Mouse (Mus musculus): ENCODE results near the gene Rnf123. TPM values are rescaled to one million over a fixed set of nuclear protein-coding genes. Genes with fewer than 3 reads are reported as not detected.

Gene Rnf123
- polyA plus RNA-seq, 1 experiment from 2014 or later, result 37.5 TPM

GRCm38 (mm10) chr9:108121170-108121969, 38.2 kb upstream of the Rnf123 start:
- H3K27me3 ChIP-seq (replicated peaks; ENCODE audit: control insufficient read depth, insufficient read depth, low read length), result no peaks in the 10 kb centered on the region

DNA sequence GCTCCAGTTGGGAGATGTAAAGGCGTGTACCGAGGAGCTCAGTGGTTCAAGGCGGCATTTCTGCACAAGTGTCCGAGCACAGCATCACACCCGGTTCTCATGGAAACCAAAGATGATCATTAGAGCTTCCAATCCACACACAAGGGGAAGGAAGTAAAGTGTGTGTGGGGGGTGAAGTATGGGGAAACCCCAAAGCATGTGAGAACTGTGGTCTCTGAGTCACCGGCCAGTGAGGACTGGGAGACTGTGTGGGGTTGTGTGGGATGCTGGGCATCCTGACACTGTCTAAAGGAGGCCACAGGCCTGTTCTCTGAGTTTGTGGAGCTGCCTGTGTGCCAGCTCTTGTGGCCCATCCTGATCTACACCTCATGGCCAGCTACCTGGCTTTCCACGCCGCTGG, 37.5 kb upstream of the Rnf123 start:
- H3K9me3 ChIP-seq (replicated peaks; ENCODE audit: control insufficient read depth, low read length), result no peaks in the 10 kb centered on the region
- ATAC-seq (no peak), DNase-seq (ENCODE audit: low spot score) (no peak)
- H3K4me2 ChIP-seq (ENCODE audit: low read length), result no peak overlapping the region
- H3K36me3 ChIP-seq (ENCODE audit: control insufficient read depth, insufficient read depth, low read length), result peaks cover 16% of the 10 kb centered on the region
- no peaks in the 10 kb centered on the region for H3K27me3 ChIP-seq (replicated peaks; ENCODE audit: control insufficient read depth, insufficient read depth, low read length)
- H3K9ac ChIP-seq (ENCODE audit: low read length), result no peak overlapping the region
- no peak overlapping the region for H3K4me3 ChIP-seq (ENCODE audit: low read depth, low read length)
- no peak overlapping the region for H3K27ac ChIP-seq (ENCODE audit: low read depth, low read length)
- no peaks in the 10 kb centered on the region for H3K4me1 ChIP-seq (ENCODE audit: control insufficient read depth, insufficient read depth, low read length)
- WGBS, result 91% methylated on average over 8 of the region's 8 CpGs

More at GRCm38 (mm10) chr9:108121170-108121969, 38.2 kb upstream of the Rnf123 start:
- DNase-seq (ENCODE audit: low spot score) (no peak), ATAC-seq (no peak)
- WGBS, result 92% methylated on average over 10 of the region's 10 CpGs
- no peaks in the 10 kb centered on the region for H3K9me3 ChIP-seq (replicated peaks; ENCODE audit: control insufficient read depth, low read length)
- no peak overlapping the region for H3K4me3 ChIP-seq (ENCODE audit: low read depth, low read length)
- H3K36me3 ChIP-seq (ENCODE audit: control insufficient read depth, insufficient read depth, low read length), result peaks cover 16% of the 10 kb centered on the region
- no peaks in the 10 kb centered on the region for H3K4me1 ChIP-seq (ENCODE audit: control insufficient read depth, insufficient read depth, low read length)
- H3K9ac ChIP-seq (ENCODE audit: low read length), result no peak overlapping the region
- no peak overlapping the region for H3K4me2 ChIP-seq (ENCODE audit: low read length)
- H3K27ac ChIP-seq (ENCODE audit: low read depth, low read length), result no peak overlapping the region

GRCm38 (mm10) chr9:108119891-108120411, 36.8 kb upstream of the Rnf123 start:
- Histone ChIP-seq H3K27me3 (replicated peaks; ENCODE audit: control insufficient read depth, insufficient read depth, low read length) (no peaks in the 10 kb centered on the region), H3K4me2 (ENCODE audit: low read length) (no peak overlapping the region), H3K27ac (ENCODE audit: low read depth, low read length) (no peak overlapping the region), H3K9ac (ENCODE audit: low read length) (no peak overlapping the region), H3K36me3 (ENCODE audit: control insufficient read depth, insufficient read depth, low read length) (peaks cover 23% of the 10 kb centered on the region), H3K9me3 (replicated peaks; ENCODE audit: control insufficient read depth, low read length) (no peaks in the 10 kb centered on the region), H3K4me3 (ENCODE audit: low read depth, low read length) (no peak overlapping the region), H3K4me1 (ENCODE audit: control insufficient read depth, insufficient read depth, low read length) (no peaks in the 10 kb centered on the region)
- WGBS, result 56% methylated on average over 7 of the region's 11 CpGs
- no peak for DNase-seq (ENCODE audit: low spot score)
- ATAC-seq, result no peak

GRCm38 (mm10) chr9:108117143-108117542, 34.0 kb upstream of the Rnf123 start:
- Histone ChIP-seq H3K36me3 (ENCODE audit: control insufficient read depth, insufficient read depth, low read length) (peaks cover 48% of the 10 kb centered on the region), H3K9me3 (replicated peaks; ENCODE audit: control insufficient read depth, low read length) (no peaks in the 10 kb centered on the region), H3K27me3 (replicated peaks; ENCODE audit: control insufficient read depth, insufficient read depth, low read length) (no peaks in the 10 kb centered on the region), H3K27ac (ENCODE audit: low read depth, low read length) (no peak overlapping the region), H3K4me3 (ENCODE audit: low read depth, low read length) (no peak overlapping the region), H3K9ac (ENCODE audit: low read length) (no peak overlapping the region), H3K4me2 (ENCODE audit: low read length) (no peak overlapping the region), H3K4me1 (ENCODE audit: control insufficient read depth, insufficient read depth, low read length) (no peaks in the 10 kb centered on the region)
- DNase-seq (ENCODE audit: low spot score) (no peak), ATAC-seq (no peak)
- WGBS, result 64% methylated on average over 4 of the region's 4 CpGs

GRCm38 (mm10) chr9:108115290-108116077, 32.3 kb upstream of the Rnf123 start:
- DNase-seq (ENCODE audit: low spot score) (no peak), ATAC-seq (no peak)
- Histone ChIP-seq H3K27ac (ENCODE audit: low read depth, low read length) (no peak overlapping the region), H3K36me3 (ENCODE audit: control insufficient read depth, insufficient read depth, low read length) (peaks cover 60% of the 10 kb centered on the region), H3K4me1 (ENCODE audit: control insufficient read depth, insufficient read depth, low read length) (no peaks in the 10 kb centered on the region), H3K9me3 (replicated peaks; ENCODE audit: control insufficient read depth, low read length) (no peaks in the 10 kb centered on the region), H3K4me3 (ENCODE audit: low read depth, low read length) (no peak overlapping the region), H3K4me2 (ENCODE audit: low read length) (no peak overlapping the region), H3K27me3 (replicated peaks; ENCODE audit: control insufficient read depth, insufficient read depth, low read length) (no peaks in the 10 kb centered on the region), H3K9ac (ENCODE audit: low read length) (no peak overlapping the region)
- 73% methylated on average over 43 of the region's 43 CpGs for WGBS

DNA sequence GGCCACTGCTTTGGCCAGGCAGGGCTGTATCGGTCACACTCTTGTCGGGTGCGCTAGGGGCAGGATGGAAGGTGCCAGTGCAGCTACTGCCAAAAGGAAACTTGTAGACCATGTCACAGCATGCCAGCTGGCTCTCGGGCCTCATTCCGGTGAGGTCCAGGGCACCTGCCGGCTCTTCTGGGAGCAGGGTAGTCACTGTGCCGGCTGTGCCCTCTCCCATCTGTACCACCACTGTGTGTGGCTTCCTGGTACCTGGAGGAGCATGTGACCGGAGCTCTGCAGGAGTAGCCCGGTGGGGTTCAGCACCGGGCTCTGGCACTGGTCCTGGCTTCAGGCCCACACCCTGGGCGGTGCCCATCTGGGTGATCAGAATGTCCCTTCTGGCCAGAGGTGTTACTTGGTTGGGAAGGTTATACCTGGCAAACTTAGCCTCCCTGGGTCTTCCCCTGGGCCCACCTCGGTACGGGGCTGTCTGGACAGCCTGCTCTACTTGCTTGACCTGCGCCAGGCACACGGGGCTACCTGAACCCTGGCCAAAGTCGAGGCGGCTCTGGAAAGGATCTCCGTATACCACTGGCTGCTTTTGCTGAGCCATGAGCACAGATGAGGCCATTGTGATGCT, 29.7 kb upstream of the Rnf123 start:
- Histone ChIP-seq H3K4me3 (ENCODE audit: low read depth, low read length) (no peak overlapping the region), H3K36me3 (ENCODE audit: control insufficient read depth, insufficient read depth, low read length) (peaks cover 71% of the 10 kb centered on the region), H3K9me3 (replicated peaks; ENCODE audit: control insufficient read depth, low read length) (no peaks in the 10 kb centered on the region), H3K4me2 (ENCODE audit: low read length) (no peak overlapping the region), H3K27ac (ENCODE audit: low read depth, low read length) (no peak overlapping the region), H3K4me1 (ENCODE audit: control insufficient read depth, insufficient read depth, low read length) (no peaks in the 10 kb centered on the region), H3K27me3 (replicated peaks; ENCODE audit: control insufficient read depth, insufficient read depth, low read length) (no peaks in the 10 kb centered on the region), H3K9ac (ENCODE audit: low read length) (no peak overlapping the region)
- no peak for ATAC-seq
- 94% methylated on average over 18 of the region's 18 CpGs for WGBS
- DNase-seq (ENCODE audit: low spot score), result no peak

- no peak for ATAC-seq
- H3K27me3 ChIP-seq (replicated peaks; ENCODE audit: control insufficient read depth, insufficient read depth, low read length), result no peaks in the 10 kb centered on the region
- DNase-seq (ENCODE audit: low spot score), result no peak
- no peaks in the 10 kb centered on the region for H3K9me3 ChIP-seq (replicated peaks; ENCODE audit: control insufficient read depth, low read length)
- H3K27ac ChIP-seq (ENCODE audit: low read depth, low read length), result 0 out of 2 replicates have a peak overlapping the region, but pooled peaks have one; percentile 14
- H3K4me2 ChIP-seq (ENCODE audit: low read length), result no peak overlapping the region
- peaks cover 74% of the 10 kb centered on the region for H3K36me3 ChIP-seq (ENCODE audit: control insufficient read depth, insufficient read depth, low read length)
- no peak overlapping the region for H3K4me3 ChIP-seq (ENCODE audit: low read depth, low read length)
- 77% methylated on average over 17 of the region's 17 CpGs for WGBS
- no peaks in the 10 kb centered on the region for H3K4me1 ChIP-seq (ENCODE audit: control insufficient read depth, insufficient read depth, low read length)
- peak overlapping the region; percentile 35; the same call in 1 of the 2 replicates for H3K9ac ChIP-seq (ENCODE audit: low read length)
Measured at GRCm38 (mm10) chr9:108111593-108112121, 28.5 kb upstream of the Rnf123 start.

DNA sequence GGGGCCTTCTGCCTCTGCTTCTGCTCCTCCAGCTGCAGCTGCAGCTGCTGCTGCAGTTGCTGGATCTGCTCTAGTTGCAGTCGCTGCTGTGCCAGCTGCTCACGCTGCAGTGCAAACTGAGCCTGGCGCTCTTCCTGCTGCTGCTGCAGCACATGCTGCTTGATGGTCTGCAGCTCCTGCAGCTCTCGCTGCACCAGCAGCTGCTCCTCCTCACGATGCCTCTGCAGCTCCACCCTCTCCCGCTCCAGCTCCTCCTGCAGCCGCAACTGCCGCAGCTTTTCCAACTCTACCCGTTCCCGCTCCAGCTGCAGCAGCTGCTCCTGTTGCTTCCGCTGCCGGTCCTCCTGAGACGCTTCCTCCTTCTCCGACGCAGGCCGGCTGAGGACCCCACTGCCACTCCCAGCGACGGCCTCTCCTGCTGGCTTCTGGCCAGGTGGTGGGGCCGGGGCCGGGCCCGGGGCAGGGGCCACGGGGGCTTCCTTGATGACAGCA, 28.0 kb upstream of the Rnf123 start:
- WGBS, result 14% methylated on average over 22 of the region's 22 CpGs
- DNase-seq (ENCODE audit: low spot score), result peak; percentile 37
- no peaks in the 10 kb centered on the region for H3K9me3 ChIP-seq (replicated peaks; ENCODE audit: control insufficient read depth, low read length)
- peaks cover 75% of the 10 kb centered on the region for H3K36me3 ChIP-seq (ENCODE audit: control insufficient read depth, insufficient read depth, low read length)
- ATAC-seq, result no peak
- 0 out of 2 replicates have a peak overlapping the region, but pooled peaks have one; percentile 14 for H3K27ac ChIP-seq (ENCODE audit: low read depth, low read length)
- no peak overlapping the region; the same call in 1 of the 2 replicates for H3K4me2 ChIP-seq (ENCODE audit: low read length)
- no peak overlapping the region for H3K4me3 ChIP-seq (ENCODE audit: low read depth, low read length)
- peak overlapping the region; percentile 35 for H3K9ac ChIP-seq (ENCODE audit: low read length)
- no peaks in the 10 kb centered on the region for H3K4me1 ChIP-seq (ENCODE audit: control insufficient read depth, insufficient read depth, low read length)
- H3K27me3 ChIP-seq (replicated peaks; ENCODE audit: control insufficient read depth, insufficient read depth, low read length), result no peaks in the 10 kb centered on the region

All from forebrain, embryonic 14.5 days (tissue).